Mouse (Mus musculus): ENCODE results near the gene Igf1r. TPM values are rescaled to one million over a fixed set of nuclear protein-coding genes. Genes with fewer than 3 reads are reported as not detected.

Igf1r gene
- polyA plus RNA-seq, 1 experiment, result 2.6 TPM

GRCm38 (mm10) chr7:68023882-68024281 lies 71.3 kb downstream of the Igf1r start:
- Histone ChIP-seq H3K27ac (ENCODE audit: insufficient read depth, low read depth, low read length) (no peak overlapping the region), H3K4me3 (ENCODE audit: low read depth, low read length) (no peak overlapping the region), H3K4me1 (ENCODE audit: control insufficient read depth, insufficient read depth, insufficient read length, low read length) (no peaks in the 10 kb centered on the region; the same call in 1 of the 2 replicates), H3K27me3 (ENCODE audit: control insufficient read depth, insufficient read depth, low read length) (no peaks in the 10 kb centered on the region), H3K36me3 (ENCODE audit: control insufficient read depth, insufficient read depth, low read length) (no peaks in the 10 kb centered on the region)
- WGBS, result 95% methylated on average over 4 of the region's 4 CpGs
- TF ChIP-seq POLR2A (IDR thresholded peaks at IDR 0.05; ENCODE audit: low read depth, low read length) (no peak), CTCF (IDR thresholded peaks at IDR 0.05; ENCODE audit: extremely low read depth, insufficient read length, insufficient replicate concordance, low read depth, low read length) (no peak)

GRCm38 (mm10) chr7:68024625-68025024 lies 72.0 kb downstream of the Igf1r start:
- WGBS, result 67% methylated on average over 4 of the region's 4 CpGs
- no peaks in the 10 kb centered on the region; the same call in 1 of the 2 replicates for H3K4me1 ChIP-seq (ENCODE audit: control insufficient read depth, insufficient read depth, insufficient read length, low read length)
- H3K36me3 ChIP-seq (ENCODE audit: control insufficient read depth, insufficient read depth, low read length), result no peaks in the 10 kb centered on the region
- no peak for TF ChIP-seq POLR2A (IDR thresholded peaks at IDR 0.05; ENCODE audit: low read depth, low read length)
- TF ChIP-seq CTCF (IDR thresholded peaks at IDR 0.05; ENCODE audit: extremely low read depth, insufficient read length, insufficient replicate concordance, low read depth, low read length), result no peak
- no peak overlapping the region for H3K27ac ChIP-seq (ENCODE audit: insufficient read depth, low read depth, low read length)
- no peaks in the 10 kb centered on the region for H3K27me3 ChIP-seq (ENCODE audit: control insufficient read depth, insufficient read depth, low read length)
- no peak overlapping the region for H3K4me3 ChIP-seq (ENCODE audit: low read depth, low read length)

- Histone ChIP-seq H3K27me3 (ENCODE audit: control insufficient read depth, insufficient read depth, low read length) (no peaks in the 10 kb centered on the region), H3K36me3 (ENCODE audit: control insufficient read depth, insufficient read depth, low read length) (no peaks in the 10 kb centered on the region), H3K4me3 (ENCODE audit: low read depth, low read length) (no peak overlapping the region), H3K27ac (ENCODE audit: insufficient read depth, low read depth, low read length) (no peak overlapping the region), H3K4me1 (ENCODE audit: control insufficient read depth, insufficient read depth, insufficient read length, low read length) (no peaks in the 10 kb centered on the region; the same call in 1 of the 2 replicates)
- WGBS, result 57% methylated on average over 3 of the region's 3 CpGs
- TF ChIP-seq CTCF (IDR thresholded peaks at IDR 0.05; ENCODE audit: extremely low read depth, insufficient read length, insufficient replicate concordance, low read depth, low read length) (no peak), POLR2A (IDR thresholded peaks at IDR 0.05; ENCODE audit: low read depth, low read length) (no peak)
These were observed 72.8 kb downstream of the Igf1r start for GRCm38 (mm10) chr7:68025396-68025795.

- H3K27ac ChIP-seq (ENCODE audit: insufficient read depth, low read depth, low read length), result no peak overlapping the region
- H3K4me3 ChIP-seq (ENCODE audit: low read depth, low read length), result no peak overlapping the region
- H3K27me3 ChIP-seq (ENCODE audit: control insufficient read depth, insufficient read depth, low read length), result no peaks in the 10 kb centered on the region
- 82% methylated on average over 9 of the region's 9 CpGs for WGBS
- no peaks in the 10 kb centered on the region for H3K4me1 ChIP-seq (ENCODE audit: control insufficient read depth, insufficient read depth, insufficient read length, low read length)
- no peaks in the 10 kb centered on the region for H3K36me3 ChIP-seq (ENCODE audit: control insufficient read depth, insufficient read depth, low read length)
- TF ChIP-seq CTCF (IDR thresholded peaks at IDR 0.05; ENCODE audit: extremely low read depth, insufficient read length, insufficient replicate concordance, low read depth, low read length), result no peak
- TF ChIP-seq POLR2A (IDR thresholded peaks at IDR 0.05; ENCODE audit: low read depth, low read length), result no peak
These were observed 73.4 kb downstream of the Igf1r start for GRCm38 (mm10) chr7:68026076-68026475.

GRCm38 (mm10) chr7:68028167-68028566 lies 75.5 kb downstream of the Igf1r start:
- H3K36me3 ChIP-seq (ENCODE audit: control insufficient read depth, insufficient read depth, low read length), result no peaks in the 10 kb centered on the region
- no peak overlapping the region for H3K27ac ChIP-seq (ENCODE audit: insufficient read depth, low read depth, low read length)
- 89% methylated on average over 4 of the region's 4 CpGs for WGBS
- H3K4me1 ChIP-seq (ENCODE audit: control insufficient read depth, insufficient read depth, insufficient read length, low read length), result no peaks in the 10 kb centered on the region
- H3K4me3 ChIP-seq (ENCODE audit: low read depth, low read length), result no peak overlapping the region
- no peaks in the 10 kb centered on the region for H3K27me3 ChIP-seq (ENCODE audit: control insufficient read depth, insufficient read depth, low read length)
- no peak for TF ChIP-seq POLR2A (IDR thresholded peaks at IDR 0.05; ENCODE audit: low read depth, low read length)
- TF ChIP-seq CTCF (IDR thresholded peaks at IDR 0.05; ENCODE audit: extremely low read depth, insufficient read length, insufficient replicate concordance, low read depth, low read length), result no peak

- Histone ChIP-seq H3K27ac (ENCODE audit: insufficient read depth, low read depth, low read length) (no peak overlapping the region), H3K27me3 (ENCODE audit: control insufficient read depth, insufficient read depth, low read length) (no peaks in the 10 kb centered on the region), H3K36me3 (ENCODE audit: control insufficient read depth, insufficient read depth, low read length) (no peaks in the 10 kb centered on the region), H3K4me1 (ENCODE audit: control insufficient read depth, insufficient read depth, insufficient read length, low read length) (no peaks in the 10 kb centered on the region), H3K4me3 (ENCODE audit: low read depth, low read length) (no peak overlapping the region)
- no peak for TF ChIP-seq POLR2A (IDR thresholded peaks at IDR 0.05; ENCODE audit: low read depth, low read length)
- no peak for TF ChIP-seq CTCF (IDR thresholded peaks at IDR 0.05; ENCODE audit: extremely low read depth, insufficient read length, insufficient replicate concordance, low read depth, low read length)
- 48% methylated on average over 9 of the region's 9 CpGs for WGBS
These were observed 78.2 kb downstream of the Igf1r start for GRCm38 (mm10) chr7:68030846-68031245.

- 79% methylated on average over 4 of the region's 4 CpGs for WGBS
- Histone ChIP-seq H3K4me3 (ENCODE audit: low read depth, low read length) (no peak overlapping the region), H3K27ac (ENCODE audit: insufficient read depth, low read depth, low read length) (no peak overlapping the region), H3K4me1 (ENCODE audit: control insufficient read depth, insufficient read depth, insufficient read length, low read length) (no peaks in the 10 kb centered on the region), H3K36me3 (ENCODE audit: control insufficient read depth, insufficient read depth, low read length) (no peaks in the 10 kb centered on the region), H3K27me3 (ENCODE audit: control insufficient read depth, insufficient read depth, low read length) (no peaks in the 10 kb centered on the region)
- TF ChIP-seq CTCF (IDR thresholded peaks at IDR 0.05; ENCODE audit: extremely low read depth, insufficient read length, insufficient replicate concordance, low read depth, low read length) (no peak), POLR2A (IDR thresholded peaks at IDR 0.05; ENCODE audit: low read depth, low read length) (no peak)
These were observed 83.9 kb downstream of the Igf1r start for GRCm38 (mm10) chr7:68036527-68036926.

All from small intestine, adult 2 months (tissue).